Mouse (Mus musculus) left cerebral cortex, adult 11 months (tissue): ENCODE results near the gene Kcnj16.

Experiments
- DNase-seq: peaks from one replicate; pipeline ENCODE4 v3.0.0; 2022; ENCODE audit warnings: low spot score

Kcnj16 gene

DNA sequence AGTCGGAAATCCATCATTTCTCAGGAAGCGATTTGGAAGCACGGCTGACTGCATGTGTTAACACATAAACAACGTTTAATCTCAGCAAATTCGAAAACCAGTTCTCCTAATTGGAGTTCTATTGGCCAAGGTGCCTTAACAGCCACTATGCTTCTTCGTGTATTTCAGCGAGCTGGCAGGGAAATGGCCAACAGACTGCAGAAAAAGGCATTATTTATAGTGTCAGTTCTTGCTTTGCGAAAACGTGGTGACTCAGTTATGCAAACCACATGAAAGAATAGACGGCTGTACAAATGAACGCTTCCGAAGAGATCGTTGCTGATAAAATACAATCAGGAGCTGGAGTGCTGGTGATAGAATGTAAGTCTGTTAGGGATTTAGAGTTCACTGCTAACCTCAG, 88.2 kb downstream of the Kcnj16 start:
- DNase-seq: no peak

DNA sequence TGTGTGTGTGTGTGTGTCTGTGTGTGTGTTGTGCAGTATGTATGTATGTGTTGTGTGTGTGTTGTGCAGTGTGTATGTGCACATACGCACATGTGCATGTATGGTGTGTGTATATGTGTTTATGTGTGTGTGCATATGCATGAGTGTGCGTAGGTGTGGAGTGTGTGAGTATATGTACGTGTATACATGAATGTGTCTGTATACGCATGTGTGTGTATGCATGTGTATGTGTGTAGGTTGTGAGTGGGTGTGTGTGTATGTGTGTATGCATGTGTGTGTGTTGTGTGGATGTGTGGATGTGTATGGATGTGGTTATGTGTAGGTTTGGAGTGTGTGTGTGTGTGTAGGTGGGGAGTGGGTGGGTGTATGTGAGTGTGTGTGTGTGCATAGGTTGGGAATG, 89.6 kb downstream of the Kcnj16 start:
- no peak for DNase-seq

GRCm38 (mm10) chr11:111059440-111059839, 91.6 kb downstream of the Kcnj16 start:
- no peak for DNase-seq

- DNase-seq: no peak
Measured at GRCm38 (mm10) chr11:111060216-111060615, 92.4 kb downstream of the Kcnj16 start.

DNA sequence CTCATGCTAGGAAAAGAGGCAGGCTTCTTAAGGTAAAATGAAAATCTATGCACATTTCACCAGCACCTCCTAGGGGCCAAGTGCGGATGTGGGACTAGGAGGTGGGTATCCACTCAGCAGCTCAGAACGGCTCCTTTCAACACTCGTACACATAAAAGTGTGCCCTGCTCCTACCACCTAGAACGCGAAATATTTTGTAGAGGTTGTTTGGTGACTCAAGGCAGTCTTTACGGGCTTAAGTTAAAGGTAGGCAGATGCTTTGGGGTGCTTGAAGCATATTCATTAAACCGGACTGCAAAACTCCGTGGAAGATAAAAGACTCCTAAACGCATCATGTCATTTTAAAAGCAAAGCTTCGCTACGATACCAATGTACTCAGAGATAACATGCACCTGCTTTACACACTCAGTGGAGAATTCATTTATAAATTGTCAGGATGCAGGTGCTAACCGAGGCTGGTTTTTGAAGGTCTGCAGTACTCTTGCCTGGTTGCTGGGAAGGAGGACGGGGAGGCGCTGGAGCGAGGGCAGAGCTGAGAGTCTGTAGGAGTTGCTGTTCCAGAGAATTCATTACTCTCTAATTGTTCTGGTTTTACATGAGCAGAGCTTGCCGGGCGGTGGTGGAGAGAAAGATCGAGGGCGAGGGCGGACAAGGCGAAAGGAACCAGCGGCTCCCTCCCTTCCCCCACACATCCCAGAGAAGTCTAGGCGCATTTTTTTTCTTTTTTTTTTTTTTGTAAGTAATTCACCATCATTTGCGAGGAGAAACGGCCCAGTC, 97.1 kb downstream of the Kcnj16 start:
- no peak for DNase-seq

- DNase-seq: peak; percentile 90
Measured at GRCm38 (mm10) chr11:111065635-111066298, 97.9 kb downstream of the Kcnj16 start, which contains the start of gene Kcnj2. Gene Kcnj2 (plus strand): TSS chr11:111066164.

GRCm38 (mm10) chr11:111066299-111066691, 98.5 kb downstream of the Kcnj16 start:
- no peak for DNase-seq

GRCm38 (mm10) chr11:111067787-111068186, 100.0 kb downstream of the Kcnj16 start:
- DNase-seq: no peak

- DNase-seq: no peak
Measured at GRCm38 (mm10) chr11:111070460-111070859, 102.6 kb downstream of the Kcnj16 start.

DNA sequence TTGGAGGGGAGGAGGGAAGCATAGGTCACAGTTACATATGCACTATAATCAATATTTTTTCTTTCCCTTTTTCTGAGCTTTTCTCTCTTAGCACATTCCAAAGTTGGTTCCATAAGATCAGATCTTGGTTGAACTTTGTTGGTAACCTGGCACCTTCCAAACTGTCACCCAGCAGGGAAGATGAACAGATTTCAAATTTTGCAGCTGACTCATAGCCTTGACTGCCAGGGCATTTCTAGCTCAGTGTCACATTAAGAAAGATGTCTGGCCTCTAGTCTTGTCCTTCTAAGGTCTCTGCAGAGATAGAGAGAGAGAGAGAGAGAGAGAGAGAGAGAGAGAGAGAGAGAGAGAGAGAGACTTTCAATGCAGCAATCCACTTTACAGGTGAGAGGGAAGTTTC, 106.3 kb downstream of the Kcnj16 start:
- no peak for DNase-seq
